Mouse (Mus musculus): ENCODE measurements around the gene A330070K13Rik. TPM values are rescaled to one million over a fixed set of nuclear protein-coding genes. Genes with fewer than 3 reads are reported as not detected.

A330070K13Rik gene
- total RNA-seq, 2 experiments from 2014 or later, result not detected

DNA sequence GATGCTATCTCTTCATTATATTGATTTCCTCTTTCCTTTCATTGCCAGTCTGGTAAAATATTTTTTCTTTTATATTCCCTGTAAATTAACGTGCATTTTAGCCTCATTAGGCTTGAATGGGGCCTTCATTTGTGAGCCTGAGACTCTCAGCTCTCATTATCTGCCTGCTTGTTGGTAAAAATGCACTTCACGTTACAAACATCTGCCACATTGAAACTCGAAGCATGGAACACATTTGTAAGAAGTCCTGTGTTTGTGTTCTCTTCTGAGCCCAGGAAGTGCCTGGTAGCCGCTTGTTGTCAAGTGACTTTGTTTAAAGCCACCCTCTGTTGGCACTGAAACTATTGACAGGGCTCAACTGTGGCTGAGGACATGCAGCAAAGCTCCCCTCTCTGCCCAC is 53.2 kb downstream of the A330070K13Rik start:
- DNase-seq (ENCODE audit: low spot score in 2 of 2), result no peak

GRCm38 (mm10) chr5:130330801-130331200 is 53.6 kb downstream of the A330070K13Rik start:
- no peak for DNase-seq (ENCODE audit: low spot score in 2 of 2)

- no peak for DNase-seq (ENCODE audit: low spot score in 2 of 2)
These were observed 54.5 kb downstream of the A330070K13Rik start for GRCm38 (mm10) chr5:130329889-130330288.

Other genes with a start within 250 kb of the A330070K13Rik start
- gene Kctd7, start 239.8 kb downstream of the A330070K13Rik start, total RNA-seq (2021), result 10 to 100 TPM in 1 of 2 experiments, 1 to 10 TPM in 1; 9.7 to 10.3 TPM
- gene Rabgef1, start 212.8 kb downstream of the A330070K13Rik start, total RNA-seq (2021), result 10 to 100 TPM; 34.7 to 58.1 TPM
- 10 to 100 TPM; 57.9 to 75.8 TPM for gene Tmem248, start 167.6 kb downstream of the A330070K13Rik start, total RNA-seq (2021)
- gene Sbds, start 129.1 kb downstream of the A330070K13Rik start, total RNA-seq (2021), result 100 to 1,000 TPM; 119 to 126 TPM
- 10 to 100 TPM; 21.1 to 27.8 TPM for gene Tyw1, start 129.0 kb downstream of the A330070K13Rik start, total RNA-seq (2021)
- 10 to 100 TPM; 36.3 to 37.2 TPM for gene Caln1, start 15.2 kb downstream of the A330070K13Rik start, total RNA-seq (2021)

Measured in adrenal gland, adult 18-20 months (tissue).